Mouse (Mus musculus): ENCODE results near the gene Atxn2. TPM values are rescaled to one million over a fixed set of nuclear protein-coding genes. Genes with fewer than 3 reads are reported as not detected.
A peak's percentile ranks its signal among the peaks of the same experiment; 100 is the strongest.

The Atxn2 gene
- total and polyA plus RNA-seq, 3 experiments, result 7.7 to 58.4 (median 8.3) TPM

GRCm38 (mm10) chr5:121841973-121842372 lies 130.8 kb downstream of the Atxn2 start:
- H3K79me2 ChIP-seq (replicated peaks; ENCODE audit: control insufficient read depth, extremely low read depth, insufficient read depth, poor library complexity, severe bottlenecking), result no peaks in the 10 kb centered on the region
- H3K9me3 ChIP-seq (replicated peaks; ENCODE audit: low read length), result peaks cover 8% of the 10 kb centered on the region
- dilution Hi-C loops (cut with MboI; ENCODE audit: extremely low pct_ligation_motif_present, extremely low pct_unique_long_range_greater_than_20kb, low sequenced_read_pairs) (no loop called here), in situ Hi-C loops (cut with MboI; ENCODE audit: low pct_ligation_motif_present, low pct_unique_long_range_greater_than_20kb, low sequenced_read_pairs) (no loop called here)
- peaks cover 13 to 38% of the 10 kb centered on the region in 2 experiments for H3K4me1 ChIP-seq (ENCODE audit: control insufficient read depth in 1 of 2, insufficient read depth in 2 of 2)
- H3K27me3 ChIP-seq (replicated peaks), result peaks cover 27% of the 10 kb centered on the region
- H3K36me3 ChIP-seq (replicated peaks in 1 of 2; ENCODE audit: control insufficient read depth in 1 of 2, insufficient read depth in 1 of 2, low read length in 1 of 2), result no peaks in the 10 kb centered on the region
- H3K4me3 ChIP-seq (replicated peaks in 1 of 3; ENCODE audit: low read depth in 2 of 3, low read length in 2 of 3, poor library complexity in 1 of 3), result no peak overlapping the region
- DNase-seq (ENCODE audit: extremely low read depth), result no peak
- TF ChIP-seq ETS1 (conservative IDR thresholded peaks at IDR 0.05; ENCODE audit: low read depth, low read length) (no peak), NELFE (IDR thresholded peaks at IDR 0.05; ENCODE audit: low read depth, low read length) (no peak), MXI1 (IDR thresholded peaks at IDR 0.05; ENCODE audit: low read depth, low read length) (no peak), UBTF (IDR thresholded peaks at IDR 0.05; ENCODE audit: low read depth, low read length) (no peak), CHD1 (IDR thresholded peaks at IDR 0.05; ENCODE audit: low read depth, low read length) (no peak), IRF4 (IDR thresholded peaks at IDR 0.05; ENCODE audit: low read depth, low read length) (no peak), ZNF384 (IDR thresholded peaks at IDR 0.05; ENCODE audit: low read depth, low read length) (no peak), RCOR1 (conservative IDR thresholded peaks at IDR 0.05; ENCODE audit: low read depth, low read length) (no peak)
- no peak overlapping the region for H3K27ac ChIP-seq (ENCODE audit: insufficient read depth, low read depth)
- H3K4me2 ChIP-seq (ENCODE audit: insufficient read depth, low read depth, poor library complexity, severe bottlenecking), result no peak overlapping the region
- no peak overlapping the region for H3K9ac ChIP-seq (ENCODE audit: insufficient read depth, low read depth)

GRCm38 (mm10) chr5:121842665-121843118 lies 131.6 kb downstream of the Atxn2 start:
- TF ChIP-seq NRF1 (IDR thresholded peaks at IDR 0.05; ENCODE audit: low read depth, low read length), result no peak
- peak; percentile 60; the same call in 1 of the 2 replicates for TF ChIP-seq MXI1 (IDR thresholded peaks at IDR 0.05; ENCODE audit: low read depth, low read length)
- peak; percentile 76 for TF ChIP-seq ZC3H11A (IDR thresholded peaks at IDR 0.05; ENCODE audit: low read depth, low read length)
- peak; percentile 63; the same call in 1 of the 2 replicates for TF ChIP-seq NELFE (IDR thresholded peaks at IDR 0.05; ENCODE audit: low read depth, low read length)
- TF ChIP-seq RAD21 (IDR thresholded peaks at IDR 0.05; ENCODE audit: low read depth, low read length), result peak; percentile 97
- TF ChIP-seq ELF1 (IDR thresholded peaks at IDR 0.05; ENCODE audit: low read depth, low read length), result peak; percentile 62
- no peak for TF ChIP-seq PAX5 (IDR thresholded peaks at IDR 0.05; ENCODE audit: low read length)
- no peak for TF ChIP-seq POLR2AphosphoS2 (IDR thresholded peaks at IDR 0.05; ENCODE audit: low read depth, low read length)
- TF ChIP-seq IRF4 (IDR thresholded peaks at IDR 0.05; ENCODE audit: low read depth, low read length), result peak; percentile 63; the same call in 1 of the 2 replicates
- TF ChIP-seq POLR2A (IDR thresholded peaks at IDR 0.05; ENCODE audit: low read depth, low read length), result no peak
- no peak for TF ChIP-seq MEF2A (IDR thresholded peaks at IDR 0.05; ENCODE audit: borderline replicate concordance, low read depth, low read length)
- 0 out of 2 replicates have a peak, but pooled peaks have one; percentile 48 for TF ChIP-seq SIN3A (IDR thresholded peaks at IDR 0.05; ENCODE audit: low read length)
- peak; percentile 73 to 97 for TF ChIP-seq CTCF (conservative IDR thresholded peaks at IDR 0.05 in 1 of 2, IDR thresholded peaks at IDR 0.05 in 1 of 2; ENCODE audit: low read depth in 2 of 2, low read length in 2 of 2)
- no peak for TF ChIP-seq ETS1 (conservative IDR thresholded peaks at IDR 0.05; ENCODE audit: low read depth, low read length)
- TF ChIP-seq JUN (IDR thresholded peaks at IDR 0.05; ENCODE audit: insufficient read depth, low read depth, low read length), result no peak
- TF ChIP-seq TCF12 (IDR thresholded peaks at IDR 0.05; ENCODE audit: low read depth, low read length), result 0 out of 2 replicates have a peak, but pooled peaks have one; percentile 48
- TF ChIP-seq KAT2A (IDR thresholded peaks at IDR 0.05; ENCODE audit: insufficient replicate concordance, low read length), result no peak
- TF ChIP-seq HCFC1 (IDR thresholded peaks at IDR 0.05; ENCODE audit: low read depth, low read length), result peak; percentile 11; the same call in 1 of the 2 replicates
- no peak for TF ChIP-seq EP300 (IDR thresholded peaks at IDR 0.05; ENCODE audit: low read length)
- TF ChIP-seq GABPA (IDR thresholded peaks at IDR 0.05; ENCODE audit: insufficient replicate concordance, low read depth, low read length), result no peak
- no peak for TF ChIP-seq USF1 (IDR thresholded peaks at IDR 0.05; ENCODE audit: low read depth, low read length)
- TF ChIP-seq MAX (IDR thresholded peaks at IDR 0.05; ENCODE audit: low read length), result peak; percentile 24; the same call in 1 of the 2 replicates
- TF ChIP-seq MAZ (IDR thresholded peaks at IDR 0.05; ENCODE audit: low read depth, low read length), result no peak
- no peak for TF ChIP-seq E2F4 (IDR thresholded peaks at IDR 0.05; ENCODE audit: insufficient replicate concordance, low read depth, low read length)
- TF ChIP-seq SMC3 (IDR thresholded peaks at IDR 0.05; ENCODE audit: low read depth, low read length), result peak; percentile 95
- TF ChIP-seq ZKSCAN1 (IDR thresholded peaks at IDR 0.05; ENCODE audit: borderline replicate concordance, low read depth, low read length), result no peak
- dilution Hi-C loops (cut with MboI; ENCODE audit: extremely low pct_ligation_motif_present, extremely low pct_unique_long_range_greater_than_20kb, low sequenced_read_pairs), result no loop called here

More at GRCm38 (mm10) chr5:121842665-121843118, 131.6 kb downstream of the Atxn2 start:
- peak overlapping the region; percentile 54 for H3K4me2 ChIP-seq (ENCODE audit: insufficient read depth, low read depth, poor library complexity, severe bottlenecking)
- H3K4me1 ChIP-seq (ENCODE audit: control insufficient read depth in 1 of 2, insufficient read depth in 2 of 2), result peaks cover 13 to 39% of the 10 kb centered on the region in 2 experiments
- H3K9me3 ChIP-seq (replicated peaks; ENCODE audit: low read length), result peaks cover 8% of the 10 kb centered on the region
- H3K27me3 ChIP-seq (replicated peaks), result peaks cover 30% of the 10 kb centered on the region
- H3K79me2 ChIP-seq (replicated peaks; ENCODE audit: control insufficient read depth, extremely low read depth, insufficient read depth, poor library complexity, severe bottlenecking), result no peaks in the 10 kb centered on the region
- in situ Hi-C loops (cut with MboI; ENCODE audit: low pct_ligation_motif_present, low pct_unique_long_range_greater_than_20kb, low sequenced_read_pairs), result no loop called here
- peak overlapping the region; percentile 36 to 49 (median 45) for H3K4me3 ChIP-seq (replicated peaks in 1 of 3; ENCODE audit: low read depth in 2 of 3, low read length in 2 of 3, poor library complexity in 1 of 3)
- peak; percentile 55 for DNase-seq (ENCODE audit: extremely low read depth)
- H3K9ac ChIP-seq (ENCODE audit: insufficient read depth, low read depth), result peak overlapping the region; percentile 29; the same call in 1 of the 2 replicates
- H3K36me3 ChIP-seq (replicated peaks in 1 of 2; ENCODE audit: control insufficient read depth in 1 of 2, insufficient read depth in 1 of 2, low read length in 1 of 2), result no peaks in the 10 kb centered on the region
- H3K27ac ChIP-seq (ENCODE audit: insufficient read depth, low read depth), result no peak overlapping the region

Measured in CH12.LX (cell line).